Mouse (Mus musculus) thymus, postnatal 10 days (tissue): ENCODE measurements around the gene Sox15.
"Not testable (repeated sequence)": the region's sequence is repeated elsewhere in the genome, so short reads cannot be mapped to it uniquely, and the experiment has no call there.

Experiments
- DNase-seq, 2 experiments: peaks; one replicate each; pipeline ENCODE4 v3.0.0; 2021; ENCODE audit warnings: low spot score in 2 of 2

Sox15 gene

GRCm38 (mm10) chr11:69655264-69656064 lies at the start of gene Sox15:
TSS of gene Sox15 (plus strand) at chr11:69655314.
- DNase-seq = no peak

- DNase-seq = peak; percentile 75 to 81
These were observed 49.2 kb upstream of the Sox15 start, which contains the start of gene Atp1b2 for GRCm38 (mm10) chr11:69605726-69606490. TSS of gene Atp1b2 (minus strand) at chr11:69605942.

- DNase-seq = no peak
These were observed 48.7 kb upstream of the Sox15 start for GRCm38 (mm10) chr11:69606491-69606795.

- DNase-seq = no peak
These were observed 48.3 kb upstream of the Sox15 start for GRCm38 (mm10) chr11:69606832-69607231.

GRCm38 (mm10) chr11:69608525-69608924 lies 46.6 kb upstream of the Sox15 start:
- DNase-seq = no peak

- DNase-seq = no peak
These were observed 45.7 kb upstream of the Sox15 start for GRCm38 (mm10) chr11:69609416-69609815.

GRCm38 (mm10) chr11:69610899-69611298 lies 44.2 kb upstream of the Sox15 start:
- DNase-seq = no peak

- DNase-seq = peak; percentile 28 to 59
These were observed 41.4 kb upstream of the Sox15 start for GRCm38 (mm10) chr11:69613553-69614256.

GRCm38 (mm10) chr11:69614257-69614588 lies 40.9 kb upstream of the Sox15 start:
- DNase-seq = not testable (repeated sequence)

- no peak for DNase-seq
These were observed 38.3 kb upstream of the Sox15 start for GRCm38 (mm10) chr11:69616781-69617180.

- DNase-seq = no peak
These were observed 37.3 kb upstream of the Sox15 start, which contains the start of gene Shbg for GRCm38 (mm10) chr11:69617805-69618204. TSS of gene Shbg (minus strand) at chr11:69617905.

GRCm38 (mm10) chr11:69620394-69621081 lies 34.6 kb upstream of the Sox15 start:
- no peak for DNase-seq

- DNase-seq = no peak
These were observed 33.4 kb upstream of the Sox15 start, which contains the start of gene Sat2 for GRCm38 (mm10) chr11:69621571-69622268. TSS of gene Sat2 (plus strand) at chr11:69622024.

- no peak for DNase-seq
These were observed 32.7 kb upstream of the Sox15 start for GRCm38 (mm10) chr11:69622406-69622805.

GRCm38 (mm10) chr11:69623006-69623405 lies 32.1 kb upstream of the Sox15 start:
- DNase-seq = no peak

- DNase-seq = not testable (repeated sequence)
These were observed 30.8 kb upstream of the Sox15 start for GRCm38 (mm10) chr11:69624339-69624738.

GRCm38 (mm10) chr11:69628286-69628685 lies 26.8 kb upstream of the Sox15 start:
- peak; percentile 31 to 74 for DNase-seq

- DNase-seq = no peak
These were observed 25.3 kb upstream of the Sox15 start for GRCm38 (mm10) chr11:69629802-69630201.

- peak; percentile 99 to 100 for DNase-seq
These were observed 22.6 kb upstream of the Sox15 start, which contains the start of gene Fxr2 for GRCm38 (mm10) chr11:69632284-69633089. TSS of gene Fxr2 (plus strand) at chr11:69632990.
